Mouse (Mus musculus): ENCODE results near the gene Gngt2. TPM values are rescaled to one million over a fixed set of nuclear protein-coding genes. Genes with fewer than 3 reads are reported as not detected.

The Gngt2 gene
- polyA plus RNA-seq, 1 experiment from 2014 or later: 13.7 TPM

DNA sequence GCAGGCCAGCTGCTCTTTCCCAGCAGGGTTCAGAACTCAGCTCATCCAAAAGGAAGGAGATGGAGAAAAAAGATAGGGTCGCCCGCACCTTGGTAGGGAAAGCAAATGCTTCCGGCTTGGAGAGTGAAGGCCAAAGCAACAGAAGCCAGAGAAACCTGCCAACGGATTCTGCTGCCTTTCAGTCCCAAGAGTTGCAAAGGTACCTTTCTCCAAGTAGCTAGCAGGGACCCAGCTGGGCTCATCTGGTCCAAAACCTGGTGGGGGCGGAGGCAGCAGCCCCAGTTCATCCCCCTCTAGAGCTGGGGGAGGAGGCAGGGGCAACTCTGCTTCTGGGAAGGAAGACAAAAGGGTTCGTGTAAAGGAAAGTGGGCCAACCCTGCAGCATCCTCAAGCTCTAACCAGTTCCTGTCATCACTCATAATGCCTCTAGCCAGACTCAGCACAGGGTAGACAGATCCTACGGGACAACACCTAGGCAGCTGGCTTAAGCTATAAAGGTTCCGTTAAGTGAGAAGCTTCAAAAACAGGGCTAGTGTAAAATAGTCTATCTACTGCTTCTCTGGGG lies 3.9 kb upstream of the Gngt2 start:
- peaks cover 51% of the 10 kb centered on the region for H3K27me3 ChIP-seq (ENCODE audit: control insufficient read depth, insufficient read depth, low read length)
- H3K36me3 ChIP-seq (ENCODE audit: control insufficient read depth, insufficient read depth, low read length): no peaks in the 10 kb centered on the region
- no peaks in the 10 kb centered on the region for H3K9me3 ChIP-seq (ENCODE audit: control insufficient read depth, low read depth, low read length)
- no peak overlapping the region for H3K9ac ChIP-seq (replicated peaks; ENCODE audit: low read depth, low read length)
- 26% methylated on average over 8 of the region's 8 CpGs for WGBS
- no peak overlapping the region for H3K4me3 ChIP-seq (ENCODE audit: low read depth, low read length)
- H3K4me2 ChIP-seq (replicated peaks; ENCODE audit: low read depth, low read length): no peak overlapping the region
- no peak for ATAC-seq (ENCODE audit: insufficient number of reproducible peaks, insufficient read depth, low FRiP score, low read depth)
- peaks cover 38% of the 10 kb centered on the region for H3K4me1 ChIP-seq (ENCODE audit: control insufficient read depth, insufficient read depth, low read length)
- no peak overlapping the region for H3K27ac ChIP-seq (ENCODE audit: low read length)

DNA sequence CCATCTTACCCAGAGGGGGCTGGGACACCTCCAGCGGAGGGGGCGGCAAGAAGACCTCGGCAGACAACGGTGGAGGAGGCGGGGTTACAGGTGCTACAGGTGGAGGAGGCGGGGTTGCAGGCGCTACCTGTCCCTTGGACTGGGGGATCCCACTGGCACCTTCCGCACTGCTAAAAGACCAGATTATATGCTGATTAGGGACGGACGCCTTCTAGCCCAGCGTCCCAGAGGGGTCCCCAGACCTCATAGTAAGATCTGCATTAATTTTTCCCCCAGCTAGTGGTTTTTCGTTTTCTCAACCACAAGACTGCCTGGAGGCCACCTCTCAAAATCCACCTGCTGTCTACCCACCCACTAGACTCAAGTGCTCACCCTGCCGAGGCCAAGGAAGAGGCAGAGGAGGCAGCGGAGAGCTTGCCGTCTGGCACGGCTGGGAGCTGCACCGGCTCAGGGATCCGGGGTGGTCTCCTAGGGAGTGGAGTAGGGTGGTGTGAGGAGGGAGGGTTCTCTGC lies 3.3 kb upstream of the Gngt2 start:
- Histone ChIP-seq H3K4me3 (ENCODE audit: low read depth, low read length) (no peak overlapping the region), H3K27me3 (ENCODE audit: control insufficient read depth, insufficient read depth, low read length) (peaks cover 46% of the 10 kb centered on the region), H3K27ac (ENCODE audit: low read length) (no peak overlapping the region), H3K4me2 (replicated peaks; ENCODE audit: low read depth, low read length) (no peak overlapping the region), H3K9me3 (ENCODE audit: control insufficient read depth, low read depth, low read length) (no peaks in the 10 kb centered on the region), H3K36me3 (ENCODE audit: control insufficient read depth, insufficient read depth, low read length) (no peaks in the 10 kb centered on the region), H3K9ac (replicated peaks; ENCODE audit: low read depth, low read length) (no peak overlapping the region), H3K4me1 (ENCODE audit: control insufficient read depth, insufficient read depth, low read length) (peaks cover 38% of the 10 kb centered on the region)
- no peak for ATAC-seq (ENCODE audit: insufficient number of reproducible peaks, insufficient read depth, low FRiP score, low read depth)
- WGBS: 11% methylated on average over 18 of the region's 18 CpGs

DNA sequence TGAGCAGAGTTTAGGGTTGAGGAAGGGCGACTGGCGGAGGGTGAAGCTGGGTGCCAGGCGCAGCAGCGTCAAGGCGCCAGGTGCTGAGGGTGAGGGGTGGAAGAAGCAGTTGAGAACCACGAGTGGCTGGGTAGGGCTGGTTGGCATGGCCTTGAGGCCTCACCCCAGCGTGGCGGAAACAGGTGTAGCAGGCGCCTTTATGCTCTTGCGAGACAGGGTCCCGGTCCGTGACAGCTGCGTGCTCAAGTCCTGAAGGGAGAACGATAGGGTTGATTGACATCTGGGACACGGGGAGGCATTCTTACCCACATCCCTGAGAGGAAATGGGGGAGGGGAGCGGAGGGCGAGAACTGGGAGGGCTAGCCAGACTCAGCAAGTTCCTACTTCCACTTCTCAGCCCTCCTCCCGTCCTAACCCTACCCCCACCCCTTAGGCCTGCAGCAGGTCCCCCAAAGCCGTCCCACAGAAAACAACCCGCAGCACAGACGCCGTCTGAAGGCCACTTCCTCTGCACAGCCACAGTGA lies 2.8 kb upstream of the Gngt2 start:
- Histone ChIP-seq H3K27me3 (ENCODE audit: control insufficient read depth, insufficient read depth, low read length) (peaks cover 41% of the 10 kb centered on the region), H3K9ac (replicated peaks; ENCODE audit: low read depth, low read length) (no peak overlapping the region), H3K9me3 (ENCODE audit: control insufficient read depth, low read depth, low read length) (no peaks in the 10 kb centered on the region), H3K4me2 (replicated peaks; ENCODE audit: low read depth, low read length) (no peak overlapping the region), H3K4me3 (ENCODE audit: low read depth, low read length) (no peak overlapping the region), H3K27ac (ENCODE audit: low read length) (no peak overlapping the region), H3K36me3 (ENCODE audit: control insufficient read depth, insufficient read depth, low read length) (no peaks in the 10 kb centered on the region), H3K4me1 (ENCODE audit: control insufficient read depth, insufficient read depth, low read length) (peaks cover 38% of the 10 kb centered on the region)
- WGBS: 6% methylated on average over 19 of the region's 22 CpGs
- ATAC-seq (ENCODE audit: insufficient number of reproducible peaks, insufficient read depth, low FRiP score, low read depth): no peak

DNA sequence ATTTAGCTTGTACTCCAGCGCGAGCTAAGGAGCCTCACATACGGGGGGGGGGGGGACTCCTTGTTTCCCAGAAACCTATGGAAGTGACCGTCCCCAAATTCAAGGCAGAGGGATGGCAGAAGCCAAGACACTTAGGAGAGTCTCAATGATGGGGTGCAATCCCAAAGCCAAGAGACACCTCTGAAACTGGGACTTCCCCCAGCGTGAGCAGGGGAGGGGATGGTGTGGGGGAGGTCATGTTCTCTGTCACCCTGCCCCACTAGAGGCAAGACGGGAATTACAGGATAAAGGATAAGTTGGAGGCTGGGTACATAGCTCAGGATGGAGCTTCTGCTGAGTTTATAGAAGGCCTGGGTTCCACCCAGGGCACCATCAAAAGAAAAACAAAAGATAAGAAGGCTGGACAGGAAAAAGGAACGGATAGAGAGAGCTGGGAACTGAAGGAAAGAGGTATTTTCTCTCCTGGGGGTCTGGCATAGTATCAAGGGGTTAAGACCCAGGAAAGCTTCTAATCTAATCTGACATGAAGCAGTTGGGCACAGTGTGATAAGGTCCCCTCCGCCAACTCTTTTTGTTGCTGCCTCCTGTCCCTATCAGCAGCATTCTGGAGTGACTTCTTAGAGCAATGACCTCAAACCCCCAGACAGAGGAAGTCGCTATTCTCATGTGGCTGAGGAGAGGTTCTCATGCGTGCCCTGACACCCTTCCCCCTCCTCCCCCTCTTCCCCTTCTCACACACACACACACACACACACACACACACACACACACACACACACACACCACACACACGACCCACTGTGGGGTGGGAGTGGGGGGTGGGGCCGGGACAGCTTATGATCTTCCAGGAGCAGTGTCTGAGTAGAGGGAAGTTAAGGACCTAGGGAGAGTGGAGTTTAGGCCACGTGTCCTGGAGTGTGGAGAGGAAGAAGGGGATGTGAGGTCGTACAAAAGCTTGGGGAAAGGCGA lies 2.0 kb upstream of the Gngt2 start:
- H3K27ac ChIP-seq (ENCODE audit: low read length): no peak overlapping the region
- H3K9me3 ChIP-seq (ENCODE audit: control insufficient read depth, low read depth, low read length): no peaks in the 10 kb centered on the region
- H3K4me1 ChIP-seq (ENCODE audit: control insufficient read depth, insufficient read depth, low read length): peaks cover 38% of the 10 kb centered on the region
- H3K4me2 ChIP-seq (replicated peaks; ENCODE audit: low read depth, low read length): no peak overlapping the region
- ATAC-seq (ENCODE audit: insufficient number of reproducible peaks, insufficient read depth, low FRiP score, low read depth): no peak
- H3K36me3 ChIP-seq (ENCODE audit: control insufficient read depth, insufficient read depth, low read length): no peaks in the 10 kb centered on the region
- H3K4me3 ChIP-seq (ENCODE audit: low read depth, low read length): no peak overlapping the region
- H3K27me3 ChIP-seq (ENCODE audit: control insufficient read depth, insufficient read depth, low read length): peaks cover 33% of the 10 kb centered on the region
- WGBS: 20% methylated on average over 15 of the region's 15 CpGs
- H3K9ac ChIP-seq (replicated peaks; ENCODE audit: low read depth, low read length): no peak overlapping the region

DNA sequence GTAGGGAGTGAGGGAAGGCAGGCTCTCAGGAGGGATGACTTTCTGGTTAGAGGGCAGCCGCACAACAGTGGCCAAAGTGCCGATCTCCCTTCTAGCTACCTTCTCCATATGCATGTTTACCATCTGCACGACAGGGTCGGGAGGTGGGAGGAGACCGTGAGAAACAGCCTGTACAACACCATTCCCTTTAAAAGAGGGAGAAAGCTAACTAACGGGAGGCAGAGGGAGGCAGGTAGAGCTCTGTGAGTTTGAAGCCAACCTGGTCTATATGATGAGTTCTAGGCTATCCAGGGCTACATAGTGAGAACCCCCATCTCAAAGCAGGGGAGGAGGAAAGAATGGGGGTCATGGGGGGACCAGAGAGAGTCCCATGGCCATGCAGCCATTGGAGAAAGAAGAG lies 1.2 kb upstream of the Gngt2 start:
- no peak for ATAC-seq (ENCODE audit: insufficient number of reproducible peaks, insufficient read depth, low FRiP score, low read depth)
- Histone ChIP-seq H3K27ac (ENCODE audit: low read length) (no peak overlapping the region), H3K9me3 (ENCODE audit: control insufficient read depth, low read depth, low read length) (no peaks in the 10 kb centered on the region), H3K4me3 (ENCODE audit: low read depth, low read length) (no peak overlapping the region), H3K27me3 (ENCODE audit: control insufficient read depth, insufficient read depth, low read length) (peaks cover 25% of the 10 kb centered on the region), H3K4me1 (ENCODE audit: control insufficient read depth, insufficient read depth, low read length) (peaks cover 34% of the 10 kb centered on the region), H3K36me3 (ENCODE audit: control insufficient read depth, insufficient read depth, low read length) (no peaks in the 10 kb centered on the region), H3K4me2 (replicated peaks; ENCODE audit: low read depth, low read length) (no peak overlapping the region), H3K9ac (replicated peaks; ENCODE audit: low read depth, low read length) (no peak overlapping the region)
- WGBS: 41% methylated on average over 6 of the region's 6 CpGs

DNA sequence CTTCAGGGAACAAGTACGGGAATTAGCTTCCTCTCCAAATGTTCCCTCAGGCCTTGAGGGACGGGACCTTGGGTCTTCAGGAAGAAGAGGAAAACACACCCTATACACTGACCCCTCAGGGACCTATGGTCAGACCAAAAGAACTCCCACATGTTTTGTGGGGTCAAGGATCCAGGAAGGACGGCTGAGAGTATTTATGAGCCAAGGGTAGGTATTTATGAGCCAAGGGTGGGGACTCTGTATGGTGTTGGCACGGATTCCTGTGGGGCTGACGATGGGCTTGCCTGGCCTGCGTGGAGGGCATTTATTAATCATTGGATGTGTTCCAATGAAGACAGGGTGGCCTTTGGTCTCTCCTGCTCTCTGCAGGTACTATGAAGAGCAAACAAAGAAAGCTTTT lies 583 bp upstream of the Gngt2 start:
- H3K27me3 ChIP-seq (ENCODE audit: control insufficient read depth, insufficient read depth, low read length): peaks cover 25% of the 10 kb centered on the region
- H3K27ac ChIP-seq (ENCODE audit: low read length): no peak overlapping the region
- no peaks in the 10 kb centered on the region for H3K9me3 ChIP-seq (ENCODE audit: control insufficient read depth, low read depth, low read length)
- H3K4me1 ChIP-seq (ENCODE audit: control insufficient read depth, insufficient read depth, low read length): peaks cover 28% of the 10 kb centered on the region
- H3K9ac ChIP-seq (replicated peaks; ENCODE audit: low read depth, low read length): no peak overlapping the region
- ATAC-seq (ENCODE audit: insufficient number of reproducible peaks, insufficient read depth, low FRiP score, low read depth): no peak
- WGBS: 59% methylated on average over 6 of the region's 6 CpGs
- H3K36me3 ChIP-seq (ENCODE audit: control insufficient read depth, insufficient read depth, low read length): no peaks in the 10 kb centered on the region
- H3K4me2 ChIP-seq (replicated peaks; ENCODE audit: low read depth, low read length): no peak overlapping the region
- H3K4me3 ChIP-seq (ENCODE audit: low read depth, low read length): no peak overlapping the region

DNA sequence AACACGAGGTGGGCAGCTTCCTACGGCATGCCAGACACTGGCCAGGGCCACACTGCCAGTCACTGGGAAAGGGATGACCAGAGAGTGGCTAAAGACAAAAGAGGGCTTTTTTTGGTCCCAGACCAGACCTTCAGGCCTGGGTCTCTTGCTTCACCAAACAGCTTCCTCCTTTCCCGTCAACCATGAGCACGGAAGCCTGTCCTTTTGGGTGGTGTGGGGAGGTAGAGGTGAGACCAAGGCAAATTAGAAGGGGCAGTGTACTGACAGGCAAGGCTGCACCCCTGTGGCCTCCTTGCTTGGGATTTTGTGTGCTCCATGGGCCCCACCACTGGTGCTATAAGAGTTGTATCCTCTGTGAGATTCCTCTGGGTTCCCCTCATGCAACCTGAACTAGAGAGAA lies 1.6 kb downstream of the Gngt2 start:
- Histone ChIP-seq H3K36me3 (ENCODE audit: control insufficient read depth, insufficient read depth, low read length) (no peaks in the 10 kb centered on the region), H3K27ac (ENCODE audit: low read length) (no peak overlapping the region), H3K4me1 (ENCODE audit: control insufficient read depth, insufficient read depth, low read length) (peaks cover 32% of the 10 kb centered on the region), H3K9me3 (ENCODE audit: control insufficient read depth, low read depth, low read length) (no peaks in the 10 kb centered on the region), H3K4me3 (ENCODE audit: low read depth, low read length) (no peak overlapping the region), H3K4me2 (replicated peaks; ENCODE audit: low read depth, low read length) (no peak overlapping the region), H3K9ac (replicated peaks; ENCODE audit: low read depth, low read length) (no peak overlapping the region), H3K27me3 (ENCODE audit: control insufficient read depth, insufficient read depth, low read length) (peaks cover 12% of the 10 kb centered on the region)
- 84% methylated on average over 4 of the region's 4 CpGs for WGBS
- no peak for ATAC-seq (ENCODE audit: insufficient number of reproducible peaks, insufficient read depth, low FRiP score, low read depth)

DNA sequence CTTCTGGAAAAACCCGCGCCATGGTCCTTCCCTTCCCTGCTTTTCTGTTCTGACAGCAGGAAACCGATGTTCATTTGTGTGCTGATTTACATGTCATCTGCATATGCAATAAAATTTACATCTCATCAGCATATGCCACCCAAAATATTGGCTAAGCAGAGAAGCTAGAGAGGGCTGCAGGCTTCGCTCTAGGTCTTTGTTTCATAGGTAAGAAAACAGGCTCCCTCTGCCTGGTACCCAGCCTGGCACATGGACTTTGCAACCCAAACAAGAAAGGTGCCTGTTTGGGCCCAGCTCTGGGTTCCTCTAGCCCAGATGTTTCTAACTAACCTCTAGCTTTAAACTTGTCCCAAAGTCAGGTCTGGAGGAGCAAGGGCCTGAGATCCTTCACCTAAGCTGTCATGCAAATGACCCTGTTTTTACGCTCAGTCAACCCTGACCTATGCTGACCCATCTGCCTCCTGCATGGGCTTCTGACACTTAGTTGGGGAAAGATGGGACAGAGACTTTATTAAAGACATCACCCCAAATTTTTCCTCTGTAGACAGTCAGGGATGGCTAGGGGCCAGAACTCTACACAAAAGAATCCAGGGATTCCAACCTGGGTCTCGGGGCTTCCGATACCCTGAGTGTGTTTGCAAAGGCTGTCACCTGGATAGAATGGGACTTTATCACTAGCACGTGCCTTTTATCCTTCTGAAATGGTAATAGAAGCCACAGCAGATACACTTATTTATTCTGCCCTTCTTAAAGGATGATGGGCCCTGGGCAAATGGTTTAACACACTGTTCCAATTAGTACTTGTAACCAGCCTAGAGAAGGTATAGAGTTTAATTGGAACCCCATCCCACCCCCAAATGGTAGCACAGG lies 2.2 kb downstream of the Gngt2 start:
- no peak overlapping the region for H3K4me2 ChIP-seq (replicated peaks; ENCODE audit: low read depth, low read length)

More for the DNA sequence above, 2.2 kb downstream of the Gngt2 start:
- 70% methylated on average over 8 of the region's 8 CpGs for WGBS
- no peak for ATAC-seq (ENCODE audit: insufficient number of reproducible peaks, insufficient read depth, low FRiP score, low read depth)
- Histone ChIP-seq H3K27ac (ENCODE audit: low read length) (no peak overlapping the region), H3K4me3 (ENCODE audit: low read depth, low read length) (no peak overlapping the region), H3K9ac (replicated peaks; ENCODE audit: low read depth, low read length) (no peak overlapping the region), H3K27me3 (ENCODE audit: control insufficient read depth, insufficient read depth, low read length) (peaks cover 6% of the 10 kb centered on the region), H3K4me1 (ENCODE audit: control insufficient read depth, insufficient read depth, low read length) (peaks cover 28% of the 10 kb centered on the region), H3K36me3 (ENCODE audit: control insufficient read depth, insufficient read depth, low read length) (no peaks in the 10 kb centered on the region), H3K9me3 (ENCODE audit: control insufficient read depth, low read depth, low read length) (no peaks in the 10 kb centered on the region)
